Mouse (Mus musculus) heart, postnatal 0 days (tissue): ENCODE measurements around the gene Sfta2. TPM values are rescaled to one million over a fixed set of nuclear protein-coding genes. Genes with fewer than 3 reads are reported as not detected.

Experiments
- ATAC-seq: fragments of 200-750 bp; cut with Nextera tagmentation; 2 replicates; pipeline ENCODE4 v1.8.0; 2017; ENCODE audit warnings: low read depth, moderate number of reproducible peaks, moderate library complexity; ENCODE audit not compliant: insufficient read depth
- DNase-seq: peaks from one replicate; pipeline ENCODE4 v3.0.0-alpha.2; 2016; ENCODE audit warnings: low spot score
- H3K27ac ChIP-seq: fragments of 300-500 bp; sonication (generic); 2 replicates; pipeline ENCODE4 v1.5.1; 2014; ENCODE audit warnings: low read depth, mild to moderate bottlenecking
- H3K27me3 ChIP-seq: fragments of 300-500 bp; sonication (generic); 2 replicates; pipeline ENCODE4 v1.6.1; 2014; ENCODE audit warnings: low read length, mixed read lengths; ENCODE audit not compliant: control insufficient read depth, insufficient read depth
- H3K36me3 ChIP-seq: fragments of 300-500 bp; sonication (generic); replicated peaks from 2 replicates; pipeline ENCODE4 v1.6.1; 2014; ENCODE audit warnings: low read length, mixed read lengths; ENCODE audit not compliant: control insufficient read depth, insufficient read depth
- H3K4me1 ChIP-seq: fragments of 300-500 bp; sonication (generic); 2 replicates; pipeline ENCODE4 v1.6.1; 2014; ENCODE audit warnings: antibody characterized with exemption; ENCODE audit not compliant: control insufficient read depth, insufficient read depth
- H3K4me2 ChIP-seq: fragments of 300-500 bp; sonication (generic); 2 replicates; pipeline ENCODE4 v1.6.1; 2014; ENCODE audit warnings: low read depth, mild to moderate bottlenecking, low read length, moderate library complexity
- H3K4me3 ChIP-seq: fragments of 300-500 bp; sonication (generic); 2 replicates; pipeline ENCODE4 v1.5.1; 2014; ENCODE audit warnings: low read depth, low read length
- H3K9ac ChIP-seq: fragments of 300-500 bp; sonication (generic); replicated peaks from 2 replicates; pipeline ENCODE4 v1.6.1; 2014; ENCODE audit warnings: low read depth, low read length, mixed read lengths
- H3K9me3 ChIP-seq: fragments of 300-500 bp; sonication (generic); replicated peaks from 2 replicates; pipeline ENCODE4 v1.6.1; 2016; ENCODE audit warnings: low read length; ENCODE audit not compliant: control insufficient read depth
- CTCF ChIP-seq: IDR thresholded peaks from 2 replicates; pipeline ENCODE4 v1.5.1; 2016; ENCODE audit warnings: antibody characterized with exemption, control low read depth, low read depth
- EP300 ChIP-seq: IDR thresholded peaks from 2 replicates; pipeline ENCODE4 v1.6.1; 2016; ENCODE audit warnings: antibody characterized with exemption, low read depth
- WGBS: fragments of 180-500 bp; shearing (Covaris S2); extraction: QIAGEN DNeasy Blood & Tissue Kit; methylation state at CpG from one replicate; pipeline ENCODE4 v1.1.7; 2014; 5-methylcytosine and 5-hydroxymethylcytosine counted together
- polyA plus RNA-seq: library from polyadenylated mRNA; unstranded; fragments of >200 nt; fragmentation: Nextera tagmentation; extraction: Ambion mirVana; gene quantifications from 2 replicates; pipeline ENCODE4 v1.2.1, GENCODE M21; 2015
- total RNA-seq: library from RNA; depleted of rRNA; stranded (reverse); fragments of >200 nt; gene quantifications from 2 replicates; pipeline ENCODE4 v1.2.3, GENCODE M21; 2014; ENCODE audit warnings: low replicate concordance

Gene Sfta2
- total and polyA plus RNA-seq, 2 experiments from 2014 or later: not detected

- no peak overlapping the region for H3K27ac ChIP-seq
- DNase-seq (no peak), ATAC-seq (no peak)
- no peak overlapping the region for H3K9ac ChIP-seq
- WGBS: 51% methylated on average over 4 of the region's 4 CpGs
- H3K4me1 ChIP-seq: no peaks in the 10 kb centered on the region
- H3K36me3 ChIP-seq: no peaks in the 10 kb centered on the region
- no peak overlapping the region for H3K4me3 ChIP-seq
- H3K9me3 ChIP-seq: no peaks in the 10 kb centered on the region
- H3K4me2 ChIP-seq: no peak overlapping the region
- H3K27me3 ChIP-seq: no peaks in the 10 kb centered on the region
- no peak for TF ChIP-seq CTCF
Measured at GRCm38 (mm10) chr17:35617127-35617526, 15.8 kb downstream of the Sfta2 start.

GRCm38 (mm10) chr17:35626537-35626936, 25.2 kb downstream of the Sfta2 start, which contains the start of gene Gm9573:
Gene Gm9573, minus strand, starts transcription at chr17:35626637.
- no peaks in the 10 kb centered on the region for H3K27me3 ChIP-seq
- ATAC-seq: no peak
- H3K4me3 ChIP-seq: no peak within 1 kb of the TSS
- no peak within 1 kb of the TSS for H3K4me2 ChIP-seq
- H3K4me1 ChIP-seq: no peaks in the 10 kb centered on the region
- H3K27ac ChIP-seq: no peak within 1 kb of the TSS
- no peak for DNase-seq
- H3K36me3 ChIP-seq: no peaks in the 10 kb centered on the region
- H3K9me3 ChIP-seq: no peaks in the 10 kb centered on the region
- H3K9ac ChIP-seq: no peak within 1 kb of the TSS
- 60% methylated on average over 7 of the region's 7 CpGs for WGBS
- TF ChIP-seq EP300 (no peak), CTCF (no peak)

- no peaks in the 10 kb centered on the region for H3K9me3 ChIP-seq
- no peak for TF ChIP-seq EP300
- peak; percentile 55 for TF ChIP-seq CTCF
- 17% methylated on average over 1 of the region's 1 CpGs for WGBS
- no peak overlapping the region for H3K27ac ChIP-seq
- no peak overlapping the region for H3K4me2 ChIP-seq
- ATAC-seq: peak; percentile 40
- H3K4me3 ChIP-seq: no peak overlapping the region
- DNase-seq: peak; percentile 32
- no peaks in the 10 kb centered on the region for H3K36me3 ChIP-seq
- H3K9ac ChIP-seq: no peak overlapping the region
- 0 out of 2 replicates have a peak, but pooled peaks cover 8% of the 10 kb centered on the region for H3K27me3 ChIP-seq
- H3K4me1 ChIP-seq: no peaks in the 10 kb centered on the region
Measured at GRCm38 (mm10) chr17:35633992-35634391, 32.6 kb downstream of the Sfta2 start.

- Histone ChIP-seq H3K36me3 (no peaks in the 10 kb centered on the region), H3K4me1 (peaks cover 4% of the 10 kb centered on the region; the same call in 1 of the 2 replicates), H3K27ac (no peak overlapping the region), H3K4me2 (no peak overlapping the region), H3K9me3 (no peaks in the 10 kb centered on the region), H3K4me3 (no peak overlapping the region), H3K9ac (no peak overlapping the region), H3K27me3 (0 out of 2 replicates have a peak, but pooled peaks cover 8% of the 10 kb centered on the region)
- TF ChIP-seq EP300 (no peak), CTCF (peak; percentile 10; the same call in 1 of the 2 replicates)
- ATAC-seq (no peak), DNase-seq (no peak)
- WGBS: 70% methylated on average over 3 of the region's 3 CpGs
Measured at GRCm38 (mm10) chr17:35635202-35635601, 33.9 kb downstream of the Sfta2 start.

- Histone ChIP-seq H3K9me3 (no peaks in the 10 kb centered on the region), H3K27me3 (0 out of 2 replicates have a peak, but pooled peaks cover 8% of the 10 kb centered on the region), H3K9ac (no peak overlapping the region), H3K4me1 (peaks cover 4% of the 10 kb centered on the region; the same call in 1 of the 2 replicates), H3K4me3 (peak overlapping the region; percentile 47), H3K36me3 (no peaks in the 10 kb centered on the region), H3K4me2 (peak overlapping the region; percentile 72), H3K27ac (no peak overlapping the region)
- ATAC-seq (peak; percentile 27; the same call in 1 of the 2 replicates), DNase-seq (peak; percentile 69)
- under 1% methylated on average over 15 of the region's 15 CpGs for WGBS
- TF ChIP-seq EP300: no peak
- peak; percentile 78 for TF ChIP-seq CTCF
Measured at GRCm38 (mm10) chr17:35635699-35636111, 34.4 kb downstream of the Sfta2 start.

- DNase-seq: peak; percentile 28
- Histone ChIP-seq H3K27ac (no peak overlapping the region), H3K36me3 (no peaks in the 10 kb centered on the region), H3K9ac (no peak overlapping the region), H3K4me3 (no peak overlapping the region), H3K27me3 (0 out of 2 replicates have a peak, but pooled peaks cover 8% of the 10 kb centered on the region), H3K9me3 (no peaks in the 10 kb centered on the region), H3K4me2 (no peak overlapping the region; the same call in 1 of the 2 replicates), H3K4me1 (peaks cover 4% of the 10 kb centered on the region; the same call in 1 of the 2 replicates)
- no peak for TF ChIP-seq EP300
- TF ChIP-seq CTCF: no peak
- ATAC-seq: 0 out of 2 replicates have a peak, but pooled peaks have one; percentile 24
- 48% methylated on average over 5 of the region's 5 CpGs for WGBS
Measured at GRCm38 (mm10) chr17:35636363-35636762, 35.0 kb downstream of the Sfta2 start.
